Mouse (Mus musculus) spleen, postnatal 10 days (tissue): ENCODE measurements around the gene Tiam1.

Experiments used
- DNase-seq, 2 experiments: peaks; one replicate each; pipeline ENCODE4 v3.0.0; 2021 to 2022; ENCODE audit warnings: low spot score in 2 of 2

The Tiam1 gene

GRCm38 (mm10) chr16:89954114-89954513 is 189.5 kb downstream of the Tiam1 start:
- DNase-seq, result no peak

DNA sequence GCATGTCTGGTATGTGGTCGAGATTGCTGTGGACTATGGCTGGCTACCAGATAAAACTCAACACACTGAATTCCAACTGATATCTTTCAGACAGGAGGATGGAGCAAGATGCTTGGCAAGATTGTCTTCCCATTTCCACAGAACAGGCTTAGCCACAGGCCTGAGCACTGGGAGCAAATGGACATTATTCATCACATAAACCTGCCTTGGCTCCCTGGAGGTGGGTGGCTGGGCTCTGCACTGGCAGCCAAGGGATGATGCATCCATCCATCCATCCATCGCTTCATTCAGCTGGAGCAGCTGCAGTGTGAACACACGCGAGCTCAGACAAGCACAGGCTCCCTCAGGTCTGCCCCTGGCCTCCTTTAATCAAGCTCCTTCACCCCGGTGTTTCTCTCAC is 190.7 kb downstream of the Tiam1 start:
- DNase-seq, result no peak

DNA sequence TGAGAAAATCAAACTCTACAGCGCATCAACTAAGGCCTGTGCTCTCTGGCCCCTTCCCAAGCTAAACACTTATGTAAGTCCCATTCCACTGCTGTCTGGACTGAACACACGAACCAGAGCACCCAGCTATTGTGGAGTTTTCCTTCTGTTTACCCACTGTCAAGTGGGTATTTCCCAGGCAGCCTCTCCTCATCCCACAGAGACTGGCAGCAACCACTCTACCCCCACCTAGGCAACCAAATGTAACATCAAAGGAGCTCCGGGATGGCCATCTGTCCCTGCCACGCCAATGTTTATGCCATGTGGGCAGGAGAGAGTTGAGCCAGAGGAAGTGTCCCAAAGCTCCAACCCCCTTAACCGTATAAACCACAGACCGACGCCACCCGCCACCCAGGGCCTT is 192.8 kb downstream of the Tiam1 start:
- no peak for DNase-seq

DNA sequence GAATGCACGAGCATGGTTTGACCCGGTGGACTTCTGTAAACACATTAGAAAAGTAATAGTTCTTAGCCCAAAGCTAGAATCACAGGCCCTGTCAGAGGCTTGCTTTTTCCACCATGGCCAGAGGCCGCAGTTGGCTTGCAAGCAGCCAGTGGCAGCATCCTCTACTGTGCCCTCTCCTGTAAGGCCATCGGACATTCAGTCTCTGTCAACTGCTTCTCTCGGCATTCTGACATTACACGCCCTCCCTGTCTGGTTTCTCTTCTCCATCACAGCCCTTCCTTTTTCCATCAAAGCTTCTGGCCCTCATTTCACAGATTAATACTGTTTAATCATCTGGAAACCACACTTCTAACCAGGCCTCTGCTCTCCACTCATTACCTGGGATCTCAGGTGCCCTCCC is 193.3 kb downstream of the Tiam1 start:
- no peak for DNase-seq

- DNase-seq, result no peak
These were observed 195.5 kb downstream of the Tiam1 start for GRCm38 (mm10) chr16:89948040-89948439.

- DNase-seq, result no peak
These were observed 196.8 kb downstream of the Tiam1 start for GRCm38 (mm10) chr16:89946816-89947215.

DNA sequence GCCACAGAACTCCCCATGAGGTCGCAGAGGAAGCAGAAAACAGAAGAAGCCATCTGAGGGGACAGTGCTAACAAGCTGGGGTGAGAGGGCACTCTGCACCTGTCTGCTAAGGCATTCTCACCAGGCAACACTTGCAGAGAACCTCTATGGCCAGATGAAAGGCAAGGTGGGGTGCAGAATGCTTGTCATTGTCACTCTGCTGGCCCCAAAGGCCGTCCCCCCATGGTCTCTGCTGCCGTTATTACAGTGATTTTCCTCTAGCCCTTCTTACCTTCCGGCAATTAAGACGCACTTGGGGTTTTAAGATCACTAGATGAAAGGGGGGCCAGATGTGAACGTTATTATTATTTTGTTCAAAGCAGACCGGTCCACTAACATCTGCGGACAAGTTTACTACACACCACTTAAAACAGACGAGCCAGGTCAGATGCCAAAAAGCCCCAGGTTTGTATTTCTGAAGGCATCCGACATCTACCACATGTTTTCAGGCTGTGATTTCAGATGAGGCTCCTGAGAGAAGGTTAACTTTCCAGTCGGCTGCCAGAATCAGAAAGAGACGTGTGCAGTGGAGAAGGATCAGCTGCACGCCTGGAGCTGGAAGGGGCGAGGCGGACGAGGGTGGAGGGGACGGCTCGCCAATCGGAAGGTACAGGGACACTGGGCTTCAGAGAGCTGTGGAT is 198.8 kb downstream of the Tiam1 start:
- DNase-seq, result no peak

GRCm38 (mm10) chr16:89944050-89944449 is 199.5 kb downstream of the Tiam1 start:
- DNase-seq, result no peak

DNA sequence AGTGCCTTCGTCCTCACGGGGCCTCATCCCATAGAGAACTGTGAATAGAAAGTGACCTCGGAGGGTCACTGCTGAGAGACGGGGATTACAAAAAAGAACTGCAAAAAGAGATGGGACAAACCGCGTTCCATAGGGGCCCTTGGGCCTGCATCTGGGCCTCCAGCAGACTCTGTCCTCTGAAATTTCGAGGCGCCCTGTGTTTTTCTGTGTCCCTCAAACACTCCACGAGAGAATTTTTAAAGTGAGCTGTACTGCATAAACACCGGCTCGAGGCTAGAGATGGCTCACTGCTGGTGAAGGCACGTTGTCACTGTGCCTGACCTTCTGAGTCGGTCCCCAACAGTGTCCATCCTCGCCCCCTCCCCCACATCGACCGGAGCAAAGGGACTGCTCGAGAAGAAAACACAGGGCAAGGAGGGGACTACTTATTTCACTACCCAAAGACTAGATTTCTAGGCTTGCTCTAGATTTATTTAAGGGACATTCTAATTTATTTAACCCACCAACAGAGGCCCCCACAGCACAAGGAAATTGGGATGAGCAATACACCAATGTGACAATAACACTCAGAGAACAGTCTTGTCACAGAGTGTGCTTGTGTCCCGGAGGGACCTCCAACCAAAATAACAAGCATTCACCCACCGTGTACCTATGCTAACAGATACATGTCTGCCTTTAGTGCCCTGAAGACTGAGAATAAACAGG is 200.2 kb downstream of the Tiam1 start:
- peak in 1 of 2 experiments; percentile 37 for DNase-seq

- no peak for DNase-seq
These were observed 202.9 kb downstream of the Tiam1 start for GRCm38 (mm10) chr16:89940696-89941095.

GRCm38 (mm10) chr16:89938277-89938676 is 205.3 kb downstream of the Tiam1 start:
- DNase-seq, result peak in 1 of 2 experiments; percentile 25

GRCm38 (mm10) chr16:89936571-89936970 is 207.0 kb downstream of the Tiam1 start:
- DNase-seq, result no peak

GRCm38 (mm10) chr16:89935398-89935797 is 208.2 kb downstream of the Tiam1 start:
- no peak for DNase-seq

DNA sequence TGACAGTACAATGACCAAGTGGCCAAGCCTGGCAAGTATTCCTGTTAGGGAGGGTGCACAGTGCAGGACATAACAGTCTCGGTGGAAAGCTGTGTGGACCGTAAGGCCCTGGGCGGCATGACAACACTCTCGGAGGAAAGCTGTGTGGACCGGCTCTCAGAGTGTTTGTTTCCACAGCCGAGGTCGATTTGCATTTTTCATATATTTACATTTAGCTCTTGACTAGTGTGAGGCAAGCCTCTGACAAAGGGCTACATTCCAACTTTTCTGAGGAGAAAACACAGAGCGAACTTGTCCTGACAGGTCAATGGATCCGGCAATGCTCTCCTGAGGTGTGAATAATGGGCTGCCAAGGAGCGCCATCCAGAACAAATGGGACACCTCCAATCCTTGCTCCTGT is 209.0 kb downstream of the Tiam1 start:
- no peak for DNase-seq

DNA sequence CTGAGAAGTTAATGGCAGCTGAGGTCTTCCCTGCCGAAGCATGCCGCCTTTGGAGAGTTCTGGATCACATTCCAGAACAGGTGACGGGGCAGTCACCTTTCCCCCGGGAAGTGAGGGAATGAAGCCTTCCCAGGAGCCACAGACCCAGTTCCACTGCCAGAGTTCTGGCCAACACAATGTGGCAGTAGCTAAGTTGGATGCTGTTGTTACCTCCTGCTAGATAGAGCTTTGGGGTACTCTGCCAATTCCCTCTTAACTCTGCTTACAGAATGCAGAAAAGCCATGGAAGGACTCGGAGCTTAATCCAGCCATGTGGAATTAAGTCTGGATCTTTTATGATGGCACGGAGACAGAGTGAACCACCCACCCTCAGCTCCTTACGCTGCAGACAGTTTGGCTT is 209.6 kb downstream of the Tiam1 start:
- no peak for DNase-seq

GRCm38 (mm10) chr16:89928611-89929010 is 215.0 kb downstream of the Tiam1 start:
- DNase-seq, result no peak

DNA sequence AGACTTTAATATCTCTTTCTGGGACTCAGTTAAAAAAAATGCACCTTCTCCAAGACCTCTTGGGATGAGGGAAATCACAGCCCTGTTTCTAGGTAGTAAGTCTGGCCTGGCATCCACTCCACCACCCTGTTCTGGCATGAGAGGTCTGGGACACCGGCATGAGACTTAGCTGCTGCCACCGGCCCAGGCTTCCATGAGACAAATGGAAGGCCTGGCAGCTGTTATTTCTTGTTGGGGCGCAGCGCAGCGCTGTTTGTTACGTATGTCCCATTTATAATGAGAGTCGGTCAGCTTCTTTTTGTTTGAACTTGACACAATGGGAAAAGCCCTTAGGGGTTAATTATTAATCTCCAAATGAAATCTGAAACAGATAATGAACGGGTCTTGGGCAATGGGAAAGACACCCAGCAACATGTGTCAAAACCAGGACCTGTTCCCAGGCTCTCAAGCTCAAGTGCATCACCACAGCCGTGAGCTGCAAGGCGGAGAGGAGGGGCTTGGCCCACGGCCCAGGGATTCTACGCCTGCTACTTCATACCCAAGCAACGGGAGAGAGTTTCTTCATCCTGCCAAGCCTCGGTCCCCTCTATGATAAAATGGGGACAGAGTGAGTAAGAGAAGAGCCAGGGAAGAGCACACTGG is 219.2 kb downstream of the Tiam1 start:
- no peak for DNase-seq

DNA sequence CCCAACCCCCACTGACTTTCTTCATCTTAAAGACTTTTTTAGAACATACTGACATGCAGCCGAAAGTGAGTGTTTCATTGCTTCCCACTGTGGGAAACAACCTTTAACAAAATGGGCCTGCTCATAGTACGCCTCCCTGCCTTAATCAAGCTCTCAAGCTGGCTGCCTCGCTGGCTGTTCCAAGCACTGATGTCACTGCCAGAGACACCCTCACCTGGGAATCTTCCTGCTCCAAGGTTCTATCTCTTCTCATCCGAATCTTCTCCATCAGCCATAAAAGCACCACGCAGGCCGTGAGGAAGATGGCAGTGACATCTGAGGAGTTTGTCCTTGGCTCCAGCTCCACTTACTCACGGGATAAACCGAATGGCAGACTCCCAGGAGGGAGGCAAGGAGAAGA is 220.3 kb downstream of the Tiam1 start:
- DNase-seq, result no peak

DNA sequence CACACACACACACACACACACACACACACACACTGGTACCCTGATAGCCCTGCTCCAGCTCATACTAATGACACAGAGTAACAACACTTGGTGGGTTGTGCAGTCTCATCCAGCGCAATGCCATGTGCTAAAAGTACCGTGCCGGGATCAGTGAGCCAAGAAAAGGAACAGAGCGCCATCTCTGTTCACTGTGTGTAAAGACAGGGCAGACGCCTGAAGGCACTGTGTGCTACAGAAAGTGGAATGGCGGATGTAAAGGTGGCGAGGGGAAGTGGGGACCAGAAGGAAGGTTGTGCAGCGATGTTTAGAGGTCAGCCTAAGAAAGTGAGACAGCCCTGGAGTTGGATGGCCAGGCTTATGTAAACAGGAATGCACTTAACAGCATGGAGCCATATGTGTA is 221.1 kb downstream of the Tiam1 start:
- DNase-seq, result no peak

- DNase-seq, result no peak
These were observed 222.2 kb downstream of the Tiam1 start for GRCm38 (mm10) chr16:89921370-89921769.

- no peak for DNase-seq
These were observed 223.2 kb downstream of the Tiam1 start for GRCm38 (mm10) chr16:89920417-89920816.

- DNase-seq, result no peak
These were observed 226.2 kb downstream of the Tiam1 start for GRCm38 (mm10) chr16:89917404-89917803.

- no peak for DNase-seq
These were observed 228.6 kb downstream of the Tiam1 start for GRCm38 (mm10) chr16:89914946-89915345.
